Mouse (Mus musculus) embryo, embryonic 11.5 days (tissue): ENCODE results near the gene Tmcc1.

ENCODE experiments used
- DNase-seq: peaks from one replicate; pipeline ENCODE4 v3.0.0-alpha.2; 2012; ENCODE audit warnings: low read depth, low spot score

Tmcc1 gene

DNA sequence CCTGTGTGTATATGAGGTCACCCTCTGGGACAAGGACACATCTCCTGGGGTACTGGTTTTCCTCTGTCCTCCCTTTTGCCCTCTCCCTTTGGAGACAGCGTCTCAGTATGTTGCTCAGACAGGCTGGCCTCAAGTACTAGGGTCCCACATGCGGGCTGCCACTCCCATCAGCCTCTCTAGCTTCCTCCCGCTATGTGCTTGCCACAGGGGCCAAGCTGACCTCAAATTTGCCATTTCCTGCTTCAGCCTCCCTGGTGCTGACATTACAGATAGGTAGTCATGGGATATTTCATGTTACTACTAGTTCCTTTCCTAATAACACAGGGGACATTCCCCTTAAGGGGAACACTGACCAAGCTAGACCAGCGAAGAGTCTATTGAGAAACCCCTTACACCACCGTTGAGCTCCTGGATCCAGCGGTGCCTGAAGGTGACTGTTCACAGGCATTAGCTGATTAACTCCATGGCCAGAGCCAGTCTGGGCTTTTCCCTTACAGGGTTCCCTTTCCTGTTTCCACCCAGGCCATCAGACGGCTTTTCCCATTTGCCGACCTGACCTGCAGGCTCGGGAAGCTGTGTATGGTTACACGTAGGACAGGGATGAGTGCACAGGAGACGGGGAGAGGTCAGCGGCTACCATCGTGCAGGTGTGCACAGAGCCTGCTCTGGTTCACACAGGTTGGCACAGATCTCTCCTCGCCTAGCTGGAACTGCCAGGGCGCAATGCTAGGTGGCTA, 220.0 kb downstream of the Tmcc1 start:
- DNase-seq: no peak

DNA sequence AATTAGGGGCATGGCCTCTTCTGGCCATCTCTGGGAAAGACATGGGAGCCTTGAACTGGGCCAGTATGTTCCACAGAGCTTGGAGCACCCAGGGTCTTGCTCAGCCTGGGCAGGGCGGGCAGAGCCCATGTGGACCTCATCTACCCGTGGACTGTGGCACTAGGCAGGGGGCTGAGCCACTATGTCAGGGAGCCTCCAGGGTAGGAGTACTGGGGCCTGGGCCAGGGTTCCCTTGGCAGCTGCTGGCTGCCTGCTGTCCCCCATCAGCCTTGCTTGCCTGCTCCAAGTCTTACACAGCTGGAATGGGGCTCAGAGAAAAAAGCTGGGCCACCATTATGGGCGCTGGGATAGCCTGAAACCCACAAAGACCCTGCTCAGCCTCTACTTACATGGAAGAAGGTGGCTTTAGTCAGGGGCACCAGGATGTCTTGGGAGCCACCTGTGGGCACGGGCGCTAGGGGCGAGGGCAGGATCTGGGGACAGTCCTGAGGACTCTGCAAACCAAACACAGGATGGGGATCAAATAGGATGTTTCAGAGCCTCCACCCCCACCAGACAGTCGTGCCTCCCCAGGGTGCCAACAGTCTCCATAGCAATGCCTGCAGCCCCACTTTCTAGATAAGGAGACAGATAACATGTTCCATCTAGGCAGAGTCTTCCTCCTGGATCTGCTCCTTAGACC, 221.1 kb downstream of the Tmcc1 start:
- DNase-seq: no peak

DNA sequence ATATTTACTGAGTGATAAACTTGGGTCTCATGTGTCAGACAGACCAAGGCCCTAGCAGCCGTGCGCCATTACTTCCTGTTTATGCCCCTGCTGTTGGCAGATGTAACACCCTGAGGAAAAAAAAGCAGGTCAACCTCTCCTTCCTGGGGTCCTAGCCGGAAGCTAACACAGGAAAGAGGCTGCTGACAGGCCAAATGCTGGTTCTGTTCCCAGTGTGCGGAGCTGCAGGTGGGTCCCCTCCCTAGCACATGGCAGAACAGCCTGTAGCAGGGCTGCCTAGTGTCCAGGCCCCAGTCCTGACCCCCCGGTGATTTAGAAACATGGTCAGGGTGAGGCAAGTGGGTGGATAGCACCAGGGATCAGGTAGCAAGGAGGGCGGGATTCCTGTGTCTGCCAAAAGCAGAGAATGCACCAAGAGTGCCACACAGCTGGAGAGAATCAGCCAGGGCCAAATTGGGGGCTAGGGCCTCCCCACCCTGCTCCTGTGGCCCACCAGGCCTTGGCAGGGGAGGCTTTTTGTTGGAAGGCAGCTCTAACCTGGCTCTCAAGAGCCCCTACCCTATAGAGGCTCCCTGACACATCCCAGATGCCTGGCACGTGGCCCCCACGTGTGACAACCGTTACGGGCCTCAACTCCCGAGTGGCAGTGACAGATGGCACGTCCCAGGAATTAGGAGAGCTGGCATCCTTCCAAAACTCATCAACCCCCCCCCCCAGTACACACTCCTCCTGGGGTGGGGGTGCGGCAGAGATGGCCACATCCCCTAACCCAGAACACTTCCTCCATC, 221.8 kb downstream of the Tmcc1 start:
- DNase-seq: no peak

DNA sequence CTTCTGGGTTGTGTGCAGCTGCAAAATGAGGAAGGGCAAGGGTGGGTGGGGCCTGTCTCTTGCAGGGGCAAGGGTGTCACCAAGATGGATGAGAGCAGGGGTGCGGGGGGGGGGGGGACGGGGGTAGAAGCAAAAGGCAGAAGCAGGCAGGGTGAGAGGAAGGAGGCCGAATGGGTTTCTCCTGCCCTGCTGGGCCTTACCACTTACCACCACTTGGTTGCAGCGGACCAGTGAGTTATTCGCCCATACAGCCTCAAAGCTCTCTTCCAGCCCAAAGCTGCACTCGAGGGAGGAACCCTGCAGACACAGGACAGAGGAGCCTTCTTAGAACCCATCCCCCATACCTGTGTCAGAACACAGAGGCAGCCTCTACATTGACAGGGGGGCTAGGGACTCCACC, 223.3 kb downstream of the Tmcc1 start:
- no peak for DNase-seq

DNA sequence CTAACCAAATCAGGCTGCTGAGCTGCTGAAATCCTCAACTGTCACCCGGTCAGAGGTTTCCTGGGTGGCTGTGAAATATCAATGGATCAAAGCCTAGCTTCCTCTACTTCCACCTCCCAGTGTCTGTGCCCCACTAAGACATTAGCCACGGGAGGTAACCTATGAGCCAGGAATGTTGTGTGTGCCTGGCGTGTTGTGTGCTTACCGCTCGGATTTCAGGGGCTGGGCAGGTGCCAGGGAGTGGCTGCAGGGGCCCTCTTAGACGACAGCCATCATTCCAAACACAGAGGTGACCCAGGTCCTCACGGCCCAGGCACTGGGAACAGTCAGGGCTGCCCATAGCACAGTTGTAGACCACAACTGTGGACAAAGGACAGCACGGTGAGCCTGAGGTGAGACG, 224.2 kb downstream of the Tmcc1 start:
- DNase-seq: no peak

DNA sequence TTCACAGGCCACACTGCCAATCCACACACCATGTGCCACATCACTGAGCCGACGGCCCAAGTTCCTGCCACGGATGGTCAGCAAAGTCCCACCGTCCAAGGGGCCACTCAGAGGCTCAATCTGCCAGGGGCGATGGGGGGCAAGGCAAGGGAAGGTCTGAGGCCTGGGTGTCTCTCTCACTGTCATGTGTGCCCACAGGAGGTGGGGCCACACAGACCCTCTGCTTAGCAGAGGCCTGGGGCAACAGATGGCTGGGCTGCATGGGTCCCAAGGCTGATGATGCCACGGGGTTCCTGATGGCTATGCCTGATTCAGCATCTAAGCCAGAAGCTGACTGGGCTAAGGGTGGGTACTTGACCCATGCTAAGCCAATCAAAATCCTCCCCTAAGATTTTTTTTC, 224.6 kb downstream of the Tmcc1 start:
- no peak for DNase-seq
